ENCODE assay signal across 31 mouse cellular contexts in genomic region chr1:35865263-35865662, GRCm38 (mm10).
"Had no signal": no experiment of that assay in that cellular context is flagged by ENCODE, and none has a peak within 500 bp of the region (broad histone marks: within the 10 kb centered on the region; RNA-seq: fewer than 3 reads in every experiment).

No protein-coding gene starts in this region.

- H3K4me3 ChIP-seq: limb, embryonic 10.5 days; limb, embryonic 12.5 days; limb, embryonic 13.5 days; limb, embryonic 15.5 days; liver, embryonic 12.5 days; liver, embryonic 13.5 days; liver, embryonic 15.5 days; lung, embryonic 15.5 days; megakaryocyte, embryonic 14.5 days; midbrain, embryonic 10.5 days; midbrain, embryonic 12.5 days; midbrain, embryonic 13.5 days; midbrain, embryonic 15.5 days; myocyte had no signal

- H3K27ac ChIP-seq: limb, embryonic 10.5 days; limb, embryonic 12.5 days; limb, embryonic 13.5 days; limb, embryonic 15.5 days; liver, embryonic 12.5 days; liver, embryonic 13.5 days; liver, embryonic 14.5 days; liver, embryonic 15.5 days; lung, embryonic 15.5 days; macrophage; midbrain, embryonic 10.5 days; midbrain, embryonic 12.5 days; midbrain, embryonic 13.5 days; midbrain, embryonic 15.5 days had no signal

- H3K4me1 ChIP-seq: limb, embryonic 15.5 days had no signal

- H3K36me3 ChIP-seq: limb, embryonic 10.5 days; limb, embryonic 12.5 days; limb, embryonic 13.5 days; limb, embryonic 15.5 days; liver, embryonic 12.5 days; liver, embryonic 13.5 days; liver, embryonic 15.5 days; lung, embryonic 15.5 days; midbrain, embryonic 10.5 days; midbrain, embryonic 12.5 days; midbrain, embryonic 13.5 days; midbrain, embryonic 15.5 days had no signal

- ATAC-seq: liver, embryonic 12.5 days; liver, postnatal 0 days; lung, postnatal 0 days; midbrain, embryonic 13.5 days; midbrain, embryonic 15.5 days; midbrain, embryonic 16.5 days had no signal

- H3K4me2 ChIP-seq: limb, embryonic 12.5 days; limb, embryonic 13.5 days; limb, embryonic 15.5 days; liver, embryonic 11.5 days; liver, embryonic 12.5 days; liver, embryonic 13.5 days; liver, embryonic 15.5 days; lung, embryonic 14.5 days; lung, embryonic 15.5 days; midbrain, embryonic 11.5 days; midbrain, embryonic 12.5 days; midbrain, embryonic 13.5 days; midbrain, embryonic 15.5 days had no signal

- H3K9me3 ChIP-seq: limb, embryonic 10.5 days; limb, embryonic 12.5 days; limb, embryonic 13.5 days; limb, embryonic 15.5 days; liver, embryonic 12.5 days; liver, embryonic 13.5 days; liver, embryonic 15.5 days; lung, embryonic 15.5 days; megakaryocyte, embryonic 14.5 days; midbrain, embryonic 10.5 days; midbrain, embryonic 12.5 days; midbrain, embryonic 13.5 days; midbrain, embryonic 15.5 days had no signal

- DNase-seq: left cerebral cortex, postnatal 4 days; liver; liver, embryonic 13.5 days; liver, postnatal 0 days; lung, adult 18-20 months; lung, adult 2 months; lung, embryonic 14.5 days; lung, postnatal 10 days; lung, postnatal 14 days; lung, postnatal 36 days; lung, postnatal 4 days; midbrain, embryonic 14.5 days had no signal

- H3K9ac ChIP-seq: limb, embryonic 13.5 days; limb, embryonic 15.5 days; liver, embryonic 12.5 days; liver, embryonic 13.5 days; liver, embryonic 14.5 days; liver, embryonic 15.5 days; liver, postnatal 0 days; lung, embryonic 14.5 days; lung, embryonic 15.5 days; midbrain, embryonic 12.5 days; midbrain, embryonic 13.5 days; midbrain, embryonic 15.5 days had no signal

- H3K27me3 ChIP-seq: limb, embryonic 12.5 days; limb, embryonic 13.5 days; limb, embryonic 15.5 days; liver, embryonic 12.5 days; liver, embryonic 13.5 days; liver, embryonic 15.5 days; lung, embryonic 15.5 days; megakaryocyte, embryonic 14.5 days; midbrain, embryonic 12.5 days; midbrain, embryonic 13.5 days; midbrain, embryonic 15.5 days had no signal
